In the genomic region with DNA sequence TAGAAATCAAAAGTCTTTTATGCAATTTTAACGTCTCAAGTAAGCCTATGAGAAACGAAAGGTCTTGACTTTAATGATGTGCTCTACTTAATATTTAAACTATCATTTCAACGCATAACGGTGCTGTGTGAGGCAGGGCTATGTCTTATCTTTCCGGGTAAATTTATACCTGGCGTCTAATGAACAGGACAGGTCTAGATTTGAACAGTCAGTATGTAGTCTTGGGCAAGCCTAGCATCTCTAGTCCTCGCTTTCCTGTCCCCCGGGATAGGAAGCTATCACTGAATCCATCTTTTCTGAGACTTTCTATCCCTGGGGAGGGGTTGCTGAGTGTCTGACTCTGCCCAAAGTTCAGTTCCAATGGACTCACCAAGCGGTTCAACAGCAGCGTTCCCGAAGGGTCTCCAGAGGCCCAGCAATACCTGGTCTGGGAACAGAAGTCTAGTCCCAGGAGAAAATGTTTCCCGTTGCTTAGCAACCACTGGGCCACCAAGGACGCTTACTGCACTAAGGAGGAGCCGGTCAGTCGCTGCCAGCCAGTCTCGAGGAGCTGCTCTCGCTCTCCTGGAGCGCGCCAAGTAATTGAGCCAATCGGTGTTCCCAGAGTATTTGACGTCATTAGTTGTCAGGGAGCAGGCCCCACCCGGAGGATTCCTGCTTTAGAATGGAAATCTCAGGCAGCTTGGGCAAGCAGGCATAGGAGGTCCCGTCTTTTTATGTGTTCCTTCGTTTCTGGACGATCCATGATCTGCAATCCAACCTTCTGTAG, we compare ENCODE assay signal across 7 mouse cellular contexts. TPM values are rescaled to one million over a fixed set of nuclear protein-coding genes. Genes with fewer than 3 reads are reported as not detected.
DNase-seq lines count a peak whose midpoint lies in the region; ATAC-seq lines count a peak whose summit lies in the region.

A gene (minus strand): TSS at position 463 of the 769 bp plus-strand sequence.

- peak; percentile 91 to 92 for DNase-seq in adrenal gland, postnatal 36 days
- DNase-seq in heart, adult 8-10 months (ENCODE audit: low spot score), result peak; percentile 93
- DNase-seq in kidney, adult 8-10 months, result peak; percentile 92 to 94
- DNase-seq in midbrain, embryonic 14.5 days, result peak; percentile 94
- peak; percentile 44 for DNase-seq in spleen, adult 12 weeks (ENCODE audit: low spot score)

- H3K9me3 ChIP-seq in embryonic facial prominence, embryonic 12.5 days, result no peaks in the 10 kb centered on the region
- H3K9me3 ChIP-seq in limb, embryonic 12.5 days, result no peaks in the 10 kb centered on the region
- no peaks in the 10 kb centered on the region for H3K9me3 ChIP-seq in midbrain, embryonic 14.5 days (ENCODE audit: control insufficient read depth, low read length)

- H3K27ac ChIP-seq in embryonic facial prominence, embryonic 12.5 days, result no peak within 1 kb of the TSS
- H3K27ac ChIP-seq in limb, embryonic 12.5 days, result peak within 1 kb of the TSS; percentile 50; the same call in 1 of the 2 replicates
- peak within 1 kb of the TSS; percentile 49; the same call in 1 of the 2 replicates for H3K27ac ChIP-seq in midbrain, embryonic 14.5 days (replicated peaks; ENCODE audit: low read depth, low read length)

- no peak within 1 kb of the TSS for H3K9ac ChIP-seq in embryonic facial prominence, embryonic 12.5 days
- no peak within 1 kb of the TSS for H3K9ac ChIP-seq in limb, embryonic 12.5 days (replicated peaks)
- H3K9ac ChIP-seq in midbrain, embryonic 14.5 days (replicated peaks; ENCODE audit: low read length), result peak within 1 kb of the TSS; percentile 48; the same call in 1 of the 2 replicates

- H3K4me1 ChIP-seq in embryonic facial prominence, embryonic 12.5 days, result peaks cover 14% of the 10 kb centered on the region
- H3K4me1 ChIP-seq in limb, embryonic 12.5 days (replicated peaks), result peaks cover 12% of the 10 kb centered on the region
- no peaks in the 10 kb centered on the region for H3K4me1 ChIP-seq in midbrain, embryonic 14.5 days (ENCODE audit: control insufficient read depth, insufficient read depth, low read length)

- WGBS in embryonic facial prominence, embryonic 12.5 days, result 32% methylated on average over 25 of the region's 25 CpGs
- WGBS in limb, embryonic 12.5 days, result 36% methylated on average over 25 of the region's 25 CpGs
- WGBS in midbrain, embryonic 14.5 days, result 30% methylated on average over 25 of the region's 25 CpGs

- ATAC-seq in embryonic facial prominence, embryonic 12.5 days (ENCODE audit: insufficient number of reproducible peaks, insufficient read depth, low FRiP score, low TSS enrichment), result peak; percentile 96
- ATAC-seq in limb, embryonic 12.5 days (ENCODE audit: insufficient number of reproducible peaks, insufficient read depth, low FRiP score, low TSS enrichment, low read depth), result peak; percentile 96
- ATAC-seq in midbrain, embryonic 14.5 days (ENCODE audit: low FRiP score, low TSS enrichment), result peak; percentile 99

- H3K36me3 ChIP-seq in embryonic facial prominence, embryonic 12.5 days, result no peaks in the 10 kb centered on the region
- no peaks in the 10 kb centered on the region for H3K36me3 ChIP-seq in limb, embryonic 12.5 days
- H3K36me3 ChIP-seq in midbrain, embryonic 14.5 days (ENCODE audit: control insufficient read depth, insufficient read depth, low read length), result no peaks in the 10 kb centered on the region

- H3K4me2 ChIP-seq in embryonic facial prominence, embryonic 12.5 days (replicated peaks), result peak within 1 kb of the TSS; percentile 57
- peak within 1 kb of the TSS; percentile 59 for H3K4me2 ChIP-seq in limb, embryonic 12.5 days
- H3K4me2 ChIP-seq in midbrain, embryonic 14.5 days (ENCODE audit: low read length), result peak within 1 kb of the TSS; percentile 79

- H3K4me3 ChIP-seq in embryonic facial prominence, embryonic 12.5 days, result peak within 1 kb of the TSS; percentile 32
- H3K4me3 ChIP-seq in limb, embryonic 12.5 days (replicated peaks), result peak within 1 kb of the TSS; percentile 36
- peak within 1 kb of the TSS; percentile 41 for H3K4me3 ChIP-seq in midbrain, embryonic 14.5 days (replicated peaks; ENCODE audit: low read depth, low read length)

- H3K27me3 ChIP-seq in embryonic facial prominence, embryonic 12.5 days, result no peaks in the 10 kb centered on the region
- H3K27me3 ChIP-seq in limb, embryonic 12.5 days, result no peaks in the 10 kb centered on the region
- H3K27me3 ChIP-seq in midbrain, embryonic 14.5 days (ENCODE audit: control insufficient read depth, insufficient read depth, low read length), result no peaks in the 10 kb centered on the region

RNA-seq across cellular contexts. Expression of the gene that starts here (rescaled TPM):
- under 1 TPM; 0.03 to 0.07 TPM for total RNA-seq in adrenal gland, postnatal 36 days (2021)
- polyA plus RNA-seq in embryonic facial prominence, embryonic 12.5 days (2016; fragmentation: Nextera tagmentation; extraction: Ambion mirVana), result 0.06 and 0.11 TPM in 2 replicates
- under 1 TPM; 0.03 to 0.14 (median 0.08) TPM for total RNA-seq in heart, adult 8-10 months (2022)
- not detected in 2 replicates for polyA plus RNA-seq in limb, embryonic 12.5 days (2016; fragmentation: Nextera tagmentation; extraction: Ambion mirVana)
- 0.12 and 0.14 TPM in 2 replicates for polyA plus RNA-seq in midbrain, embryonic 14.5 days (2014; fragmentation: Nextera tagmentation; extraction: Ambion mirVana)

Comparison
In these comparisons a context has a peak if more than half of its experiments do, and no peak if none do; other contexts are left out.
1. Peak in DNase-seq in adrenal gland, postnatal 36 days; RNA of the gene not detected or under 1 TPM.
2. Peak in ATAC-seq, H3K4me3 ChIP-seq and H3K4me2 ChIP-seq in embryonic facial prominence, embryonic 12.5 days; RNA of the gene not detected or under 1 TPM.
3. Peak in DNase-seq in heart, adult 8-10 months; RNA of the gene not detected or under 1 TPM.
4. Peak in ATAC-seq, H3K4me3 ChIP-seq, H3K27ac ChIP-seq and H3K4me2 ChIP-seq in limb, embryonic 12.5 days; RNA of the gene not detected or under 1 TPM.
5. Peak in DNase-seq, ATAC-seq, H3K4me3 ChIP-seq, H3K27ac ChIP-seq, H3K9ac ChIP-seq and H3K4me2 ChIP-seq in midbrain, embryonic 14.5 days; RNA of the gene not detected or under 1 TPM.
6. DNase-seq: peak in every context shown above with its lines; median percentile 94 in midbrain, embryonic 14.5 days; 93 in heart, adult 8-10 months; 93 in kidney, adult 8-10 months; 92 in adrenal gland, postnatal 36 days; 44 in spleen, adult 12 weeks.